Comparison of ENCODE assay signal across 8 mouse cellular contexts in the genomic region with DNA sequence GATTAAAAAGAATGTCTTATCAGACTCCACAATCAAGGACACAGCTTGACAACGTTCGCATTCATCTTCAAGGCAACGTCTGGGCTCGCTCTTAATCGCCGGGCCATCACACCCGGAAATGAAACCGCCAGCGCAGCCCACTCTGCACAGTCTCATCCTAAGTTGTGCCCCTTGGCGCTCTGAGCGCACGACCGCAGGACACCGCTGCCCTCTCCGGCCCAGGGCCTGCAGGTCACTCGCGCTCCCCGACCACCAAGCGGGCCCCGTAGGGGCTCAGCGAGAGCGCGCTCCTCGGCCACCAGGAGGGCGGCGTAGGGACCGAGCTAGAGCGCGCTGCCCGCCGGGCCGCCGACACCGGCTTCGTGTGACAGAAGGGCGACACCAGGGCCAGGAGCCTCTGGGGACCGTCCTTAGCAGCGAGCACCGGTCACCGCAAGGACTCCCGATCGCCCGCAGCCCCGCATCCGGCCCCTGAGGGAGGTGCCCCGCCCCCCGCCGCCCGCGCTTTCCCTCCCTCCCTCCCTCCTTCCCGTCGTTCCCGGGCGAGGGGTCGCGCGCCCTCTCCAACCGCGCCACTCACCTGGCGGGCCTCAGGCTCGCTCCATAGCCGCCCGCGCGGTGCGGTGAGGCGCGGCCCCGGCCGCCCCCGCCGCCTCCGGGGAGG. TPM values are rescaled to one million over a fixed set of nuclear protein-coding genes. Genes with fewer than 3 reads are reported as not detected.
A peak's percentile ranks its signal among the peaks of the same experiment; 100 is the strongest.
DNase-seq lines count a peak whose midpoint lies in the region; ATAC-seq lines count a peak whose summit lies in the region.

No protein-coding gene starts in this region.

- peak; percentile 40 for DNase-seq in gastrocnemius, adult 18-20 months (ENCODE audit: low spot score)
- no peak for DNase-seq in gastrocnemius, postnatal 25 days
- DNase-seq in adrenal gland, postnatal 36 days, result peak; percentile 55 to 64
- peak; percentile 30 to 52 for DNase-seq in layer of hippocampus, postnatal 25 days (ENCODE audit: extremely low spot score in 1 of 2, low spot score in 1 of 2)
- peak; percentile 88 for DNase-seq in retina, postnatal 1 day

- 0% methylated on average over 64 of the region's 73 CpGs for WGBS in heart, embryonic 16.5 days
- WGBS in macrophage (ENCODE audit: missing documents), result under 1% methylated on average over 57 of the region's 73 CpGs

- peak; percentile 42 for ATAC-seq in erythroblast, adult 5-6 weeks (replicated peaks; ENCODE audit: low FRiP score, poor library complexity, severe bottlenecking)
- peak; percentile 86 for ATAC-seq in heart, embryonic 16.5 days (replicated peaks; ENCODE audit: extremely low read depth, insufficient read depth, low FRiP score)

- H3K4me1 ChIP-seq in heart, embryonic 16.5 days (ENCODE audit: control insufficient read depth, insufficient read depth, low read length), result peaks cover 8% of the 10 kb centered on the region

- H3K27me3 ChIP-seq in heart, embryonic 16.5 days (ENCODE audit: control insufficient read depth, insufficient read depth, low read length), result no peaks in the 10 kb centered on the region

- H3K9ac ChIP-seq in heart, embryonic 16.5 days (ENCODE audit: low read length), result peak overlapping the region; percentile 95

- H3K4me2 ChIP-seq in heart, embryonic 16.5 days (ENCODE audit: low read depth, low read length), result peak overlapping the region; percentile 70

- peaks cover 47% of the 10 kb centered on the region for H3K79me2 ChIP-seq in macrophage (ENCODE audit: inconsistent target)

- peak overlapping the region; percentile 99 for H3K4me3 ChIP-seq in heart, embryonic 16.5 days (ENCODE audit: low read length)
- H3K4me3 ChIP-seq in macrophage (ENCODE audit: inconsistent target), result peak overlapping the region; percentile 51

- H3K36me3 ChIP-seq in heart, embryonic 16.5 days (ENCODE audit: control insufficient read depth, insufficient read depth), result no peaks in the 10 kb centered on the region
- H3K36me3 ChIP-seq in macrophage (ENCODE audit: inconsistent target), result no peaks in the 10 kb centered on the region

- H3K9me3 ChIP-seq in heart, embryonic 16.5 days (replicated peaks; ENCODE audit: control insufficient read depth, low read length), result no peaks in the 10 kb centered on the region

- H3K27ac ChIP-seq in heart, embryonic 16.5 days (ENCODE audit: low read length), result peak overlapping the region; percentile 93
- no peak overlapping the region for H3K27ac ChIP-seq in macrophage

RNA-seq across cellular contexts. Expression of gene Fam20b, which starts 0.5 kb away (rescaled TPM):
- total RNA-seq in gastrocnemius, adult 18-20 months (2021), result 10 to 100 TPM; 30.4 to 37.9 TPM
- 10 to 100 TPM; 29.0 to 30.2 TPM for total RNA-seq in gastrocnemius, postnatal 25 days (2021)
- total RNA-seq in adrenal gland, postnatal 36 days (2021), result 10 to 100 TPM; 47.9 to 58.3 TPM
- total RNA-seq in erythroblast, adult 5-6 weeks (2015; ENCODE audit: low replicate concordance), result 6.5 and 10.6 TPM in 2 replicates
- 15.5 and 19.9 TPM in 2 replicates for total RNA-seq in erythroblast, adult 5-6 weeks (2017; ENCODE audit: low replicate concordance)
- 23.1 and 25.3 TPM in 2 replicates for polyA plus RNA-seq in heart, embryonic 16.5 days (2015; fragmentation: Nextera tagmentation; extraction: Ambion mirVana)
- 10 to 100 TPM; 69.8 to 75.6 TPM for total RNA-seq in layer of hippocampus, postnatal 25 days (2021)
- 10 to 100 TPM; 11.8 to 52.5 (median 28.0) TPM for total RNA-seq in macrophage (2018; cell fraction: chromatin; rRNA removed)
- 10 to 100 TPM; 27.9 to 57.5 (median 39.4) TPM for total RNA-seq in macrophage (2018; cell fraction: cytosol; rRNA removed)
- 10 to 100 TPM; 23.0 to 75.3 (median 46.4) TPM for total RNA-seq in macrophage (2018; cell fraction: nucleus; rRNA removed)
- 27.5 to 34.6 TPM (median 32.7 TPM) in 3 replicates for polyA plus RNA-seq in macrophage (2018)

RNA-seq across cellular contexts. Expression of gene Tor3a, which starts 44.3 kb away (rescaled TPM):
- 1 to 10 TPM; 4.6 to 5.2 TPM for total RNA-seq in gastrocnemius, adult 18-20 months (2021)
- total RNA-seq in gastrocnemius, postnatal 25 days (2021), result 1 to 10 TPM; 4.3 to 6.7 TPM
- total RNA-seq in adrenal gland, postnatal 36 days (2021), result 10 to 100 TPM; 17.9 to 20.5 TPM
- 4.4 and 4.8 TPM in 2 replicates for total RNA-seq in erythroblast, adult 5-6 weeks (2015; ENCODE audit: low replicate concordance)
- 4.9 and 8.3 TPM in 2 replicates for total RNA-seq in erythroblast, adult 5-6 weeks (2017; ENCODE audit: low replicate concordance)
- polyA plus RNA-seq in heart, embryonic 16.5 days (2015; fragmentation: Nextera tagmentation; extraction: Ambion mirVana), result 8.5 and 9.0 TPM in 2 replicates
- 1 to 10 TPM; 5.1 to 6.3 TPM for total RNA-seq in layer of hippocampus, postnatal 25 days (2021)
- total RNA-seq in macrophage (2018; cell fraction: chromatin; rRNA removed), result 100 to 1,000 TPM in 15 of 26 experiments, 10 to 100 TPM in 11; 24.2 to 307 (median 158) TPM
- total RNA-seq in macrophage (2018; cell fraction: cytosol; rRNA removed), result 100 to 1,000 TPM in 14 of 26 experiments, 10 to 100 TPM in 12; 44.9 to 359 (median 167) TPM
- total RNA-seq in macrophage (2018; cell fraction: nucleus; rRNA removed), result 100 to 1,000 TPM in 15 of 26 experiments, 10 to 100 TPM in 11; 46.2 to 401 (median 219) TPM
- 53.9 to 142 TPM (median 55.8 TPM) in 3 replicates for polyA plus RNA-seq in macrophage (2018)
